In the genomic region with DNA sequence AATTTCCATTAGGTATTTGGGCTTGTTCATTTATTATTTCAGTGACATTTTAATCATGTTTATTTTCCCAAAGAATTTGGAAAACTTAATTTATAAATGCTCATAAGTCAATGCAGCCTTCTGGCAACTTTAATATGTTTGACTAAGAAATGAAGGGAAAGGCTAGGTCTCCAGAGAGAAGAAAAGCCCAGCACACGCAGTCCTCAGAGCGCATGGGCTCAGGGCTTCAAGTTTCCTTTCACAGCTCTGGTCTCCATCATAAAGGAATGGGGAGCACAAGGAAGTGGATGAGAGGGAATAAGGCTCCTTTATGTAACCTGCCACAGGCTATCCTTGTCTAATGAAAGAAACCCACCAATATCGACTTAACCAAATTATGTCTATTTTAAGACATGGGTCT, we compare ENCODE assay signal across 17 mouse cellular contexts. TPM values are rescaled to one million over a fixed set of nuclear protein-coding genes. Genes with fewer than 3 reads are reported as not detected.
"Had no signal": no experiment of that assay in that cellular context is flagged by ENCODE, and none has a peak within 500 bp of the region (broad histone marks: within the 10 kb centered on the region; RNA-seq: fewer than 3 reads in every experiment).

No protein-coding gene starts in this region.

- H3K27ac ChIP-seq: lung, embryonic 15.5 days; macrophage; midbrain, embryonic 13.5 days; midbrain, embryonic 15.5 days; neural tube, embryonic 12.5 days; stomach, embryonic 15.5 days; stomach, postnatal 0 days had no signal

- H3K36me3 ChIP-seq: lung, embryonic 15.5 days; neural tube, embryonic 12.5 days; stomach, embryonic 15.5 days had no signal

- H3K4me3 ChIP-seq: lung, embryonic 15.5 days; megakaryocyte, embryonic 14.5 days; midbrain, embryonic 13.5 days; midbrain, embryonic 15.5 days; neural tube, embryonic 12.5 days; stomach, embryonic 15.5 days had no signal

- H3K4me2 ChIP-seq: lung, embryonic 15.5 days; midbrain, embryonic 11.5 days; midbrain, embryonic 13.5 days; midbrain, embryonic 15.5 days; neural tube, embryonic 12.5 days; stomach, embryonic 15.5 days had no signal

- H3K9ac ChIP-seq: lung, embryonic 15.5 days; midbrain, embryonic 13.5 days; midbrain, embryonic 15.5 days; neural tube, embryonic 12.5 days; stomach, embryonic 15.5 days had no signal

- H3K9me3 ChIP-seq: lung, embryonic 15.5 days; midbrain, embryonic 13.5 days; midbrain, embryonic 15.5 days; neural tube, embryonic 12.5 days; stomach, embryonic 15.5 days had no signal

- H3K4me1 ChIP-seq: lung, embryonic 15.5 days; megakaryocyte, embryonic 14.5 days; neural tube, embryonic 12.5 days; stomach, embryonic 15.5 days had no signal

- H3K27me3 ChIP-seq: lung, embryonic 15.5 days; megakaryocyte, embryonic 14.5 days; midbrain, embryonic 13.5 days; midbrain, embryonic 15.5 days; neural tube, embryonic 12.5 days; stomach, embryonic 15.5 days had no signal

- ATAC-seq: lung, postnatal 0 days; midbrain, embryonic 13.5 days; midbrain, embryonic 15.5 days had no signal

- DNase-seq: lung, postnatal 14 days; lung, postnatal 36 days; right cerebral cortex, postnatal 14 days; thymus, adult 2 months; thymus, postnatal 25 days; thymus, postnatal 4 days had no signal

RNA-seq across cellular contexts. Expression of a gene that starts 10.4 kb away (rescaled TPM):
- total RNA-seq: megakaryocyte progenitor cell, adult 5-6 weeks had no signal
